Mouse (Mus musculus) large intestine, adult 2 months (tissue): ENCODE data around the gene F2. TPM values are rescaled to one million over a fixed set of nuclear protein-coding genes. Genes with fewer than 3 reads are reported as not detected.
"Not testable (repeated sequence)": the region's sequence is repeated elsewhere in the genome, so short reads cannot be mapped to it uniquely, and the experiment has no call there.

Experiments
- DNase-seq: peaks from one replicate; pipeline ENCODE4 v3.0.0-alpha.2; 2012; ENCODE audit warnings: low read depth, low spot score
- WGBS: fragments of 180-500 bp; shearing (Covaris S2); methylation state at CpG from one replicate; pipeline ENCODE4 v1.1.7; 2018; 5-methylcytosine and 5-hydroxymethylcytosine counted together
- polyA plus RNA-seq: library from polyadenylated mRNA; depleted of rRNA; stranded (reverse); fragments of >200 nt; gene quantifications from 2 replicates; pipeline ENCODE4 v1.2.3, GENCODE M21; 2012

Gene F2
- polyA plus RNA-seq, 1 experiment, result 0.50 TPM

DNA sequence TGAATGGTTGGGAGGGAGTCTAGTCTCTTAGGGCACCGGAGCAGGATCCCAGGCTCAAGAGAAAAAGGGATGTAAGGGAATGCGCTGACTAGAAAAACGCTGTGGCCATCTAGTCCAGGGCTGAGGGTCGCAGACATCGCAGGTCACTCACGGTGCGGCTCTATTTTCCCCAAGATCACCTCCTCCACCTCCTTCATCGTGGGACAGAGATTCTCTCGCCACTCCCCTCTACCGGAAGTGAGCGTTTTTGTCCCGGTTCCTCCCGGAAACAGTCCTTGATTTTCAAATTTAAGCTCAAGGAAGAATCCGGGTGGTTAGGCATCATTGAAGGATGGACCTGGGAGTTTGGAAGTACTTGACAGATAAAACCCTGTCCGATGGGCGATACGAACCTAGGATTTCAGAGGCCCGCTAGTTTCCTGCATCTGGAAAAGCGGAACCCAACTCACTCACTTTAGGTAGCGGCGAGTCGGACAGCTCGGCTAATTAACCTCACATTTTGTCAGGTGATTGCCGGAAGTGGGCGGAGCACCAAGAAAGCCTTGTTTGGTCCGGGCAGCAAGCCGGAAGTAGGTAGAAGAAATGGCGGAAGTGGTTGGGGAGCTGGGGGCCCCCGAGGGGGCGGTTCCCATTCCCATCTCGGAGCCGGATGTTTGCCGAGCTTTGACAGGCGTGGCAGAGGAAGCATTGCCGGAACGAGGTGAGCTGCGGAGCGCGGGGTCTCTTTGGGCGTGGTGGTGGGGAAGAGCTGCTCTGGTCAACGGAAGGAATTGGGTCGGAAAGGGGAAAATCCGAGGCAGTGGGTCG, 13.5 kb upstream of the F2 start, which contains the start of the genes Zfp408 and Arhgap1:
Gene Zfp408 (minus strand): TSS at position 239 of the 807 bp plus-strand sequence.
Gene Arhgap1 (plus strand): TSS at position 308 of the 807 bp plus-strand sequence.
- DNase-seq, result peak; percentile 98
- WGBS, result under 1% methylated on average over 44 of the region's 44 CpGs

DNA sequence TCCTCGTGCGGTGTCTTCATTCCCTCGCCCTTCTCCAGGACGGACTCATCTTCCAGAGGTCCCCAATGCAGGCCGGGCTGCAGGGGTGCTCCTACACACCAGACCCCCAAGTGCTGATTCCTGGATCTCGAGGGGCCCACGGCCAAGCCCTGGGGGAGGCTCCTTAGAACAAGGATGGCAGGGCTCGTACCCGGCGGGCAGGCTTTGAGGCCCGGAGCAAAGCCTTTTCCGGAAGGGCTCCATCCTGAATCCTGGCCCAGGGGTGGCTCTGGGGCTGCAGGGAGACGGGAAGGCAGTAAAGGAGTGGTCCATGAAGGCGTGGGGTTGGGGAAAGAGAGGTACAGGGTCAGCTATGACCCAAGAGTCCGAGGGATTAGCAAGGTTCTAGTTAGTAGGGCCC, 12.9 kb upstream of the F2 start:
- no peak for DNase-seq
- 1% methylated on average over 15 of the region's 15 CpGs for WGBS

DNA sequence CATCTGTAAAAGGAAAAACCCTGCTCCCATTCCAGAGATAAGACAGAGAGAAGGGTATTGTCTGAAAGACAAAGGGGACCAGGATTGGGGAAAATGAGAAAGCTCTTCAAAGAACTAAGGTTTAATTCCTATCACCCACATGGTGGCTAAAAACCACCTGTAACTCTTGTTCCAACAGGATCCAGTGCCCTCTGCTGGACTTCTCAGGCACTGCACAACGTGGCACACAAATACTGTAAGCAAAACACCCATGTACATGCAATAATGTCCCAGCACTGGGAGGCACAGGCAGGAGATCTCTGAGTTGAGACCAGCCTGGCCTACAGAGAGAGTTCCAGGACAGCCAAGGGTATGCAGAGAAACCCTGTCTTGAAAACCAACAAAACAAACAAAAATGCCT, 10.5 kb upstream of the F2 start:
- no peak for DNase-seq
- WGBS, result 44% methylated on average over 1 of the region's 1 CpGs

DNA sequence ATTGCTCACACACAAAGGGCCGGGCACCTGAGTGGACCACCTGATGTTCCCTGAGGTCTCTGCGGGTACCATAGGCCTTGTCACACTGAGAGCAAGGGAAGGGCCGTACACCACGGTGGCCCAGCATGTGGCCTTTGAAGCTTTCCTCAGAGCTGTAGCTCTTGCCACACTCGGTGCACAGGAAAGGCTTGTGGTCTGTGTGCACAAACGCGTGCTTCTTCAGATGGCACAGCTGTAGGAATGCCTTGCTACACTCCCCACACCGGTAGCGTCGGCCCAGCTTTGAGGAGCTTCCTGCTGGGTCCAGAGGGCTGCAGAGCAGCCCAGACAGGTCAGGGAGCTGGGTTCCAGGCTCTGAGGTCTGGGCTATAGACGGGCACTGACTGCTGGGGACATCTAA, 9.6 kb upstream of the F2 start:
- 87% methylated on average over 11 of the region's 11 CpGs for whole genome bisulfite sequencing
- no peak for DNase-seq

DNA sequence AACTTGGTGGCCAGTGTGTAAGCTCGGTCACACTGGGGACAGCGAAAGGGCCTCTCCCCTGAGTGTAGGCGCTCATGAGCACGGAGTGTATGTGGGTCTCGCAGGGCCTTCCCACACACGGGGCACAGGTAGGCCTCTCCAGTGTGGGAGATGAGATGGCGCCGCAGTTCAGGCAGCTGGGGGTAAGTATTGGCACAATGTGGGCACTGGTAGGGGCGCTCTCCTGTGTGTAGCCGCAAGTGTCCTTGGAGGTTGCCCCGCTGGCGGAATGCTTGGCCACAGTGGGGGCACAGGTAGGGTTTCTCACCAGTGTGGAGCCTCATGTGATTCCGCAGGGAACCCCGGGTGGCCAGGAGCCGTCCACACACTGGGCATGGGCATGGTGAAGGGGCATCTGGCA, 9.1 kb upstream of the F2 start:
- no peak for DNase-seq

DNA sequence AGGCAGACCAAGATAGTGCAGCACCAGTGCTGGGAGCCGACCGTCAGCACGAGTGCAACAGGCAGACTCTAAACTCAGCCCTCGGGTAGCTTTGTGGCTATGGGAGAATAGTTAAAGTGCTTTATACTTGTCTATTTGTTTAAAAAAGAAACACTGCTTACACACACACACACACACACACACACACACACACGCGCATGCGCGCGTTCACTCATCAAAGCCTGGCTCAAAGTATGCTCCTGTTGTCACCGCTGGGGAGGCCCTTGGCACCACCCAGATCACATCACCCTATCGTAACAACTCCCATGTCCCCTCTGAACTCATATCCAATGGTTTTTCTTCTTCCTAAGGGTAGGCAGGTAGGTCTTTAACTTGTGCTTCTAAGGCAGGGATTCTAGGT, 7.8 kb upstream of the F2 start:
- 87% methylated on average over 11 of the region's 11 CpGs for WGBS
- no peak for DNase-seq

More for the DNA sequence above, 9.1 kb upstream of the F2 start:
- WGBS, result 98% methylated on average over 15 of the region's 15 CpGs

DNA sequence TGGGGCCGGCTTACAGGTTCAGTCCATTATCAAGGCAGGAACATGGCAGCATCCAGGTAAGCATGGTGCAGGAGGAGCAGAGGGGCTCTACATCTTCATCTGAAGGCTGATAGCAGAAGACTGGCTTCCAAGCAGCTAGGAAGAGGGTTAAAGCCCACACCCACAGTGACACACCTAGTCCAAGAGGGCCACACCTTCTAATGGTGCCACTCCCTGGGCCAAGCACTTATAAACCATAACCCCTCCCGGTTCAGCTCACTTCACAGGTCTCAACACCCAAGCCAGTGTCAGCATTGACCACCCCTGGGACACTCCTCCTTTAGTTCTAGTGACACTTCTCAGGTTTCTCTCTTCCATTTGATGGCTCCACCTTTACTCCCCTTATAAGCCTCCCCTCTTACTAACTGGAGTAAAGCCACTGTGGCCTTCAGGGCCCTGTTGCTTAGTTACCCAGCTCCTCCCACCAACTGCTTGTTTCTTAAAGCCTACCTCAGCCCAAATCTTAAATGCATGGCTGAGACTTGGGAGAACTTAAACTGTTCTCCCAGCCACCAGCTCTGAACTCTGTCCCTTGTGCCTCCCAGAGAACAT, 6.7 kb upstream of the F2 start:
- 66% methylated on average over 2 of the region's 2 CpGs for WGBS
- peak; percentile 51 for DNase-seq

DNA sequence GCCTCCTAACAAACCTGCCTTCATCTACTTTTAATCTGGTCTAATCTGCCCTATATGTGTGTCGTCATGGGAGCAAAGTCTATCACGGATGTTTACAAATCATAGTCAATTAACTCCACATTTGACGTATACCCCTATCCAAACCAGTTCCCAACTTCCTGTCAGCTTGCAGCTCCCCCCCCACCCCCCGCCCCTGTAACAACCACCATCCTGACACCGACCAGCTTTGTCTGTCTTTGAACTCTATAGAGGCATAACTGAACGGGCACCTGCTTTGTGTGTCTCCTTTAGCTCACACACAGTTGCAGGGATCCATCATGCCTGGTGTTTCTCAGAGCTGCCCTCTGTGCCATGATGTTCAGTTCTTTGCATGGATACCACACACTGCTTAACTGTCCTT, 2.7 kb upstream of the F2 start:
- no peak for DNase-seq
- 29% methylated on average over 6 of the region's 6 CpGs for WGBS

DNA sequence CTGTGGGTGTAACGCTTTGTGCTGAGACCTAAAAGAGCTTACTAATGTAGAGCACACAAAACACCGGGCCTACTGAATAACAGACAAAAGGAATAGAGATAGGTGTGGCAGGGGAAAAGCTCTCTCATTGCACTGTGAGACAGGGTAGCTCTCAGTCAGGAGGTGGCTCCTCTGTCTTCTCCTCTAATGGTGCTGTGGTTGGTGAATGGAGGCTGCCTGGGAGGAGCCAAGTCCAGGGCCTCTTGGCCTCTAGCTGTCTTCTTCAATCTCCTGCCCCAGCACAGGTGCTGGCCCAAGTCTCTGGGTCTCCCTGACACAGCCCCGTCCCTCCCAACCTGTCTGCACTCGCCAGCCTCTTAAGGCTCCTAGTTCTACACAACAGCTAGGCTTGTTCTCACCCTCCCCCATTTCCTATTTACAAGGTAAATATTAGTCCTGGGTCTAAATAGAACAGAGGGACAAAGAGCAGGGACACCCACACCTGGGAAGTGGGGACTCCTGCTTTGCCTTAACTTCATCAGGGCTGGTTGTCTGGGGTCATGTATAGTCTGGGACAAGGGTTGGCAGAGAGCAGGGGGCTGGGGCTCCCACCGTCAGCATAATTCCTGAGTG, 619 bp upstream of the F2 start:
- WGBS, result 46% methylated on average over 5 of the region's 5 CpGs
- no peak for DNase-seq

DNA sequence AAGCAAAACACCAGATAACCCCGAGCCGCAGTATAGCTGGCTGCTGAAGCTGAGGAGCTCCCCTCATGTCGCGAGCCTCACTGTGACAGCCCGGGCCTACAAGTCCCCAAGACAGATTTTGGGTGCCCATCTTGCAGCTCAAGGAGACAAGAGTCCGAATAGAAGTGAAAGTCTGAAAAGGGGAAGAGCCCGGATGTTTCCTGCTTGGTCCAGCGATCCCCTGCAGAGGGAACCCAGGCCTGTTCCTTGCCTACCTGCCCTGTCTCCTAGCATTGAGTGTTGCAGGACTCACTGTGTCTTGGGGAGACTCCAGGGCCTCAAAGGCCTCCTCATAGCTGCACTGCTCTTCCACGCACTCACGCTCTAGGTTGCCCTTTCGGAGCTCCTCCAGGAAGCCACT, 728 bp downstream of the F2 start:
- 91% methylated on average over 11 of the region's 11 CpGs for WGBS
- no peak for DNase-seq

DNA sequence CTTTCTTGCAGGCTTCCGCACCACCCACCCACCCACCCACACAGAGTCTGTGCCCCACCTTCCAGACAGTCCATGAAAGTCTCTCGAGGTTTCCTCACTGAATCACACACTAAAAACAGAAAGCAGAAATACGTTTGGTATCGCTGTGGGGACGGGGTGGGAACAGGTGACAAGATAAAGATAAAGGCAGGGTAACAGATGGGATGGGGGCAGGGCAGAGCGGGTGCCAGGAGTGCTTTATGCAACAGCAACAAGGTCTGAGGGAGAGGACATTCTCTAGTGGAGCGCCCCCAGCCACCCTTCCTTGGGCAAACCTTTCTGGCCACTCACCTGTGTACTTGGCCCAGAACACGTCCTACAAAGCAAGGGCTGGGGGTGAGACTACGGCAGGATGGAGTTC, 1.4 kb downstream of the F2 start:
- DNase-seq, result no peak
- 86% methylated on average over 9 of the region's 9 CpGs for WGBS

DNA sequence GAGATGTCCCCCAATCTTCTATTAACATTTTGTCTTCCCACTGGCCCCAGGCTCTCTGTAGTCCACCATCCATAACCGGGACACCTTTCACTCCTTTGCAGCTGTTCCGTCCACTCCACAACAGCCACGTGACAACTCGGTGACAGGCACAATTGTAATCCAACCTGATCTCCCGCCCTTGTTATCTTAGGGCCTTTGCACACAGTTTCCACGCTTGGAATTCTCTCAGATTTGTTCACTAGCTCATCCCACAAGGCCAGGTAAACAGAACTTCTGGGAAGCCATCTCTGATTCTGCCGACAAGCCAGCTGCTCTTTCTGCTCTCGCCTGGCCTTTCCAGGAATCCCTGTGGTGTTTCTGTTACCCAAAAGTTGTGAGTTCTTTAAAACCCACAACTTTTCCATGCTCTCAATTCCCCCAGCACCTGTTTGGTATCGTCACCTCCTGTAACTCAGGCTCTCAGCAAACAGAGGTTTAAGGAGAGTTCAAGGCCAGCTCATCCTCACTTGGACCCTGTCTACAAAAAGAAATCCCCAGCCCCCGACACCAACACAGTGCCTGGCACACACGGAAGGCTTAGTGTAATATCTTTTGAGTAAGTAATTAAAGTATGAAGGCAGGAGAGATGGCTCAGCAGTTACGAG, 2.8 kb downstream of the F2 start:
- WGBS, result 51% methylated on average over 12 of the region's 12 CpGs
- no peak for DNase-seq

DNA sequence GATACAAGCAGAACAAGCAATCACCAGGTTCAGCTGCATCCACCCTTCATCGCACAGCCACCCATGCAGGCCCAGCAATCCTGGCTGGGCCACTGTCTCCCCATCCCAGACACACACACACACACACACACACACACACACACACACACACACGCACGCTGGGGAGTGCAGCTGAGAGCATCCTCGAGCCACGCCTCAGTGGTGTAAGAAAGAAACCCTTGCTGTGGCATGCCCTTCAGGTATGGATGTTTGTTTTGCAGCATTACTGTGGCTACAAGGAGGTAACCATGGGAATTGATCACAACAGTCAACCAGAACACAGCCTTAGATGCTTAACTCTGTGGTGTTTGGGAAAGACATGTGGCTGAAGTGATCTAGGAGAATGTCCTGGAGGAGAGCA, 3.9 kb downstream of the F2 start:
- 40% methylated on average over 5 of the region's 5 CpGs for WGBS
- no peak for DNase-seq

DNA sequence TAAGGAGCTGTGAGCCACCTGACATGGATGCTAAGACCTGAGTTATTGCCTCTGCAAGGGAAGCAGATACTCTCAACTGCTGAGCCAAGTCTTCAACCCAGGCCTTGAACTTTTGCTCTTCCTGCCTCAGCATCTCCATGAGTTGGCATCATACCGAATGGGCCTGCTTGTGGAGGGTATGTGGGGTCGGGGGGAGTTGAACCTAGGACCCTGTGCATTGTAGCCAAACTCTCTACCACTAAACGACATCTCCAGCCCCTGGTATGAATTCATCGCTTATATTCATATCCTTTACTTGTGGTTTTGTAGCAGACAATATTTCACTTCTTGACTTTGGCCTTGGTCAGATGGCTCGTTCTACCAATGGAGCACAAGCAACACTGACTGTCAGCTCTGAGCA, 4.4 kb downstream of the F2 start:
- 86% methylated on average over 5 of the region's 5 CpGs for WGBS
- no peak for DNase-seq

DNA sequence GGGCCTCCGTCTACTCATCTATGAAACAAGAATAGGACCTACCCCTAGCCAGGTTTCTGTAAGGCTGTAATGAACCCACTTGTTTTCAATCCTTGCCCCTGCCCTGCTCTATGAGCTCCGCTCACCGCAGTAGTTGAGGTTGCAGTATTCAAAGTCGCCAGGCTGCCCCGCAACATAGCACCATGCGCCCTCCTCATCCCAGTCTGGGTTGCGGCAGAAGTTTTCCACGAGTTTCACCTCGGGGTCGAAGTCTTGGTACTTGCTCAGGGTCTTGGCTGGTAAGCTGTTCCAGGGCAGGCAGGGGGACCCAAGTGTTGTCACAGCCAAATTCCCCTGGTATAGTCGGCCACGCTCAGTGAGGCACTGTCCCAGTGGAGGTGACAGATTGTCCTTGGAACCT, 5.8 kb downstream of the F2 start:
- WGBS, result 92% methylated on average over 12 of the region's 12 CpGs
- no peak for DNase-seq

DNA sequence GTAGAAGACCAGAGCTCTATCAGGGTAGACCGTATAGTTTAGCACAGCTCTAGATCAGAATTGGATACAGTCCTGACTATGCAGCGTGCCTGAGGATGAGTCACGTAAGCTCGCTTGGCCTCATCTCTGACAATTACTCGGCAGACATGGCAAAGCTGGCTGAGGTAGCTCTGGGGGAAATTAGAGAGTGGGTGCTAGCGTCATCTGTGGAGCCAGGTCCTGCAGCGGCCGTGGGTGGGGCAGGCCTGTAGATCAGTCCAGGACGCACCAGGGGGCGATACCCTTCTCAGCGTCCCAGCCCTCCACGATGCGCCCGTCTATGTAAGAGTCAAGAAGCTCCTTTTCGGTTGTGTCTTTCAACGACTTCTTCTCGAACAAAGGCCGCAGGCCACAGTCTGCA, 6.5 kb downstream of the F2 start:
- no peak for DNase-seq
- 76% methylated on average over 18 of the region's 18 CpGs for WGBS

DNA sequence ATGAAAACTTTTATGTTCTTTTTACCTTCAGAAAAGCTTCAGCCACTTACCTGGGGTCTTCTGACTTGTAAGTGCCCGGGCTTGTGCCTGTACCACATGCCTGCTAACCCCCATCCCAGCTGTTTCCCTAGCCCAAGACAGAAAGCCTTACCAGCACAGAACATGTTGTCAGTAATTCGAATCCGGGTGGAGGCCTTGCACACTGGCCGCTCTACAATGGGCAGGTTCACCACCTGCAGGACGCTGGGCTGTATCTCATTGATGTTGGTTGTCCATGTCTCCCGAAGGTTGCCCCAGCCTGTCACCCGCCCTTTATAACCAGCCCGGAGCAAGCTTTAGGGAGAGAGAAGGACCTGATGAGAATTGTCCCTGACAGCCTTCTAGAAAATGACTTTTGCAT, 8.0 kb downstream of the F2 start:
- no peak for DNase-seq

DNA sequence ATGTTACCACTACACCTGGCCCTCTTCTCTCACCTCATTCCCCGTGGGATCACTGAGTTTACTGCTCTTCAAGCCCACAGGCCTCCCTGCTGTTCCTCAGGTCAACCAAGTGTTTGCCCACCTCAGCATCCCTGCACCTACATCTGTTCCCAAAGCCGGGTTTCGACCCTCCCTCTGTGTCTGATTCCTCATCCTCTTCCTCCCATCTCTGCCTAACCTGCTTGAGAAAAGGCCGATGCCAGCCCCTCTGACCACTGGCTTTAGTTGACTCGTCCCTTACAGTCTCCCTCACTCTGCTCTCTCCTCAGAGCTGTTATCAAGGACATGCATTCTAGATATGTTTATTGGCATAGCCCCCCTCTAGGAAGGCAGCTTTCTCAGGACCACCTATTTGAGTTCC, 8.7 kb downstream of the F2 start:
- no peak for DNase-seq
- WGBS, result 65% methylated on average over 5 of the region's 5 CpGs

More for the DNA sequence above, 8.0 kb downstream of the F2 start:
- WGBS, result 87% methylated on average over 8 of the region's 8 CpGs

DNA sequence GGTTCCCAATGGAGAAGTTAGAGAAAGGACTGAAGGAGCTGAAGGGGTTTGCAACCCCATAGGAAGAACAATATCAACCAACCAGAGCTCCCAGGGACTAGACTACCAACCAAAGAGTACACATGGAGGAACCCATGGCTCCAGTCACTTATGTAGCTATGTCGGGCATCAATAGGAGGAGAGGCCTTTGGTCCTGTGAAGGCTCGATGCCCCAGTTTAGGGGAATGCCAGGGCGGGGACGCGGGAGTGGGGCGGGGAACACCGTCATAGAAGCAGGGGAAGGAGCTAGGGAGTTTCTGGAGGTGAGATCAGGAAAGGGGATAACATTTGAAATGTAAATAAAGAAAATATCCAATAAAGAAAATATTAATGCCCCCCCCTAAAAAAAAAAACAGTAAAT, 12.8 kb downstream of the F2 start:
- 81% methylated on average over 7 of the region's 7 CpGs for whole genome bisulfite sequencing
- DNase-seq, result not testable (repeated sequence)

DNA sequence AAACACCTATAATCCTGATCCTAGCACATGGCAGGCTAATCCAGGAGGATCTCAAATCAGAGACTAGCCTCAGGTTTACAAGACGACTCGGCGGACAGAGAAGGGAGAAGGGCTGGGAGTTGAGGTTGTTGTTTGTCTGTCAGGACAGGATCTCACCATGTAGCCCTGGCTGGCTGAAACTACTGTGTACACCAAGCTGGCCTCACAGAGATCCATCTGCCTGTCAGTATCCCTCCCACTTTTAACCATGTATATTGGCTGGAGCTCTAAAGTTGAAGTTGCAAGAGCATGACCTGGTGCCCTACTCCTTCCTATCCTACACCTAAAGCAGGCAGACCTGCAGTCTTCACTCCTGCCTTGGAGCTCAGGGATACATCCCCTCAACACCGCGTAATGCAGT, 13.9 kb downstream of the F2 start:
- 92% methylated on average over 5 of the region's 5 CpGs for WGBS
- no peak for DNase-seq

DNA sequence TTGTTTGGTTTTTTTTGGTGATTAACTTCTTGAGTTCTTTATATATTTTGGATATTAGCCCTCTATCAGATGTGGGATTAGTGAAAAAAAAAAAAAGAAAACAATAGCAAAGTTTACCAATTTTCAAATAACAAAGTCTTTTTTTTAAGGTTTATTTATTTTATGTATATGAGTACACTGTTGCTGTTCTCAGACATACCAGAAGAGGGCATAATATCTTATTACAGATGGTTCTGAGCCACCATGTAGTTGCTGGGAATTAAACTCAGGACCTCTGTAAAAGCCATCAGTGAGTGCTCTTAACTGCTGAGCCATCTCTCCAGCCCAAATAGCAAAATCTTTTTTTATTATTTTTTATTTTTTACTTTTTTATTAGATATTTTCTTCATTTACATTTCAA, 26.8 kb downstream of the F2 start:
- DNase-seq, result not testable (repeated sequence)
